Mouse (Mus musculus): ENCODE data around the gene Ubac2.

DNA sequence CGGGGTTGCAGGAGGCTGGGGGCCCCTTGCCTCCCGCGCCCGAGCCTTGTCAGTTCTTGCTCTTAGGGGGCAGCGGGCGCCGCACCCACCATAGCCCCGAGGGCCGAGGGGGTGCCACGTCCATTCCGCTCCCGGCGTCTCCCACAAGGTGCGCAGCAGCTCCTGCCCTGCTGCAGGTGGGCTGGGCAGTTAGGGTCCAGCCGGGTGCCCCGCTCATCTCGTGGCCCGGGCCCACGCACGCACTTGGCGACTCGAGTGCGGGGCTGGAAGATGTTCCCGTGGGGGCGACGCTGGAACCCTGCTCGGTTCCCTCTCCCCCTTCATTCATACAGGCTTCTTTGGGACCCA lies 413 bp downstream of the Ubac2 start:
- TF ChIP-seq CTCF (IDR thresholded peaks at IDR 0.05; ENCODE audit: insufficient read depth, low read length) (no peak), POLR2A (IDR thresholded peaks at IDR 0.05; ENCODE audit: borderline replicate concordance, extremely low read depth, low read depth, low read length) (no peak)

All from lung, adult 2 months (tissue).